Mouse (Mus musculus) megakaryocyte-erythroid progenitor cell, adult 5-6 weeks (primary cell): Measurements from ENCODE around the gene Csad. TPM values are rescaled to one million over a fixed set of nuclear protein-coding genes. Genes with fewer than 3 reads are reported as not detected.
"Not testable (repeated sequence)": the region's sequence is repeated elsewhere in the genome, so short reads cannot be mapped to it uniquely, and the experiment has no call there.

Source experiments
- ATAC-seq: replicated peaks from 2 replicates; pipeline ENCODE4 v1.8.0; 2016; ENCODE audit warnings: mild to moderate bottlenecking, inconsistent platforms; ENCODE audit not compliant: severe bottlenecking, poor library complexity, low FRiP score, low TSS enrichment
- total RNA-seq, 2 experiments: library from RNA; stranded (forward) in 1 of 2; stranded (reverse) in 1 of 2; fragments of 200-1000, 215-1000 nt in 1 of 2; fragments of >200 nt in 1 of 2; fragmentation: Nextera tagmentation in 1 of 2; gene quantifications; 2 replicates each; pipeline ENCODE4 v1.2.3; 2014 to 2017

Csad gene
- total RNA-seq, 2 experiments from 2014 or later = 21.4 to 33.8 TPM

DNA sequence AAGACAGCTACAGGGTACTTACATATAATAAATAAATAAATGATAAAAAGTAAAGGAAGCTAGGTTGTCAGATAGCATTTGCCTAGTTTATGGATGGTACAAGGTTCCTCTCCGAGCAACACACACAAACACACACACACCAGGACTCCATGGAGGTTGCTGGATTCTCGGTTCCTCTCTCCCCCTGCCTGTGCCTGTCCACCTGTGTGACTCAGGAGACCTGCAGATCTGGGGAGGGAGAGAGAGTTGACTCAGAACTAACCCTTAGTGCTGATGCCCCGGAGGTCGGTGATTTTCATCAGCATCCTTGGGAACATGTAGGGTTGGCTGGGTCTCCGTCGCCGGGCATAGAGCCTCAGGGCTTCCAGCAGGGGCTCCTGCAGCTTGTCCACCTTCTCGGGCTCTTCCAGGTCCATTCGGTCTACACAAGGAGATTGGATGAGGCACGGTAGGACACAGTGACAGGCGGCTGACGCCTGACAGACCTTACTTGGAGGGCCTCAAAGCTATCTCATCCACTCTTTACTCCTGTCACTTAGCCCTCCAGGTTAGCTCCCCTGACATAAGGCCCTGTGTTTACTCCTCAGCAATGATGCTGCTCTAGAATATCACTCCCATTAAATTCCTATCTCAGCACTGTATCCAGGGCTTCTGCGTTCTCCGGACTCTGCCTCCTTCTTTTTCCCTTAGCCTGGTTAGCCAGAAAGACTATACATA, 34.2 kb upstream of the Csad start:
- no peak for ATAC-seq

DNA sequence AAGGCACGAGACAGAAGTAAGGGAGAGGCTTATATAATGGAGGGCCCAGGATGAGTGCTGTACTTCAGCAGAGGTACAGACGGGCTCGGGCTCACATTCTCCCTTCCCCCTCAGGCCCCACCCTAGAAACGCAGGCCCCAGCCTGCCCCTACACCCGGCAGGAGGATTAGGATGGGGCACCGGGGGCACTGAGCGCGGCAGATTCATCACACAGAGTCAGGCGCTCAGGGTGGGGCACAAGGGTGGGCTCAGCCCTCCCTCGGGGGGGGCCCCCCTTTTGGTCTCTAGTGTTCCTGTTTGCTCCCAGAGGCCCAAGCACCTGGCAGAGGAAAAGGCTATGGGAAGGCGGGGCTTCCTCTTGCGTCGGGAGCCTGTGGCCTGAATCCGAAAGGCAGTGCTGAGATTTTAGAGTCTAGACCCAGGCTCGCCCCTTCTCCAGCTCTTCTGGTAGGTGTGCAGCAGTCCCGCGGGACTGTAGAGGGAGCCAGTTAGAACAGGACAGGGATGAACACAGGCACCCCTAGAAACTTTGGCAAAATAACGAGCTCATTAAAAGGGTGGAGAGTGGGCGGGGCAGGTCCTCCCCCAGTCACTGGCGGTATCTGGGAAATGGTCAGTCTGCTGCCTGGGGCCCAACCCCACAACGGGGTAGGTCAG, 31.0 kb upstream of the Csad start:
- ATAC-seq = no peak

DNA sequence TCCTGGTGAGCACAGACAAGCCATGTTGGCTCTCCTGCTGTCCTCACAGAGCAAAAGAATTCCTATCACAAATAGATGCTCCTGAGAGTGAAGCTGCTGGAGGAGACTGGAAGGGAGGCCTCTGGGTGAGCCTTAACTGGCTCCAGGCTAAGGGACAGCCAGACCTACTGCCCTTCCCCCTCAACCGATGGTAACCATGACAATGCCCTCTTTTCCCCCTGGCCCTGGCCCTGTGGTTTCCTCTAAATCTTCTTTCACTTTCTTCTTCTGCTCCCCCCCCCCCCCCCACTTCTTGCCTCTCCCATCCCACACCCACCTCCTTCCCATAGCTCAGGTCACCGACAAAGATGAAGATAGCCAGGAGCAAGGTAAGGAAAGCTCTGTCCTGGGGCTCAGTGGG, 29.4 kb upstream of the Csad start:
- ATAC-seq = no peak

- ATAC-seq = no peak
These were observed 28.2 kb upstream of the Csad start for GRCm38 (mm10) chr15:102232764-102233163.

GRCm38 (mm10) chr15:102231748-102232147, 27.2 kb upstream of the Csad start, which contains the start of gene Itgb7:
Itgb7 (minus strand) TSS chr15:102231944.
- ATAC-seq = peak; percentile 85

DNA sequence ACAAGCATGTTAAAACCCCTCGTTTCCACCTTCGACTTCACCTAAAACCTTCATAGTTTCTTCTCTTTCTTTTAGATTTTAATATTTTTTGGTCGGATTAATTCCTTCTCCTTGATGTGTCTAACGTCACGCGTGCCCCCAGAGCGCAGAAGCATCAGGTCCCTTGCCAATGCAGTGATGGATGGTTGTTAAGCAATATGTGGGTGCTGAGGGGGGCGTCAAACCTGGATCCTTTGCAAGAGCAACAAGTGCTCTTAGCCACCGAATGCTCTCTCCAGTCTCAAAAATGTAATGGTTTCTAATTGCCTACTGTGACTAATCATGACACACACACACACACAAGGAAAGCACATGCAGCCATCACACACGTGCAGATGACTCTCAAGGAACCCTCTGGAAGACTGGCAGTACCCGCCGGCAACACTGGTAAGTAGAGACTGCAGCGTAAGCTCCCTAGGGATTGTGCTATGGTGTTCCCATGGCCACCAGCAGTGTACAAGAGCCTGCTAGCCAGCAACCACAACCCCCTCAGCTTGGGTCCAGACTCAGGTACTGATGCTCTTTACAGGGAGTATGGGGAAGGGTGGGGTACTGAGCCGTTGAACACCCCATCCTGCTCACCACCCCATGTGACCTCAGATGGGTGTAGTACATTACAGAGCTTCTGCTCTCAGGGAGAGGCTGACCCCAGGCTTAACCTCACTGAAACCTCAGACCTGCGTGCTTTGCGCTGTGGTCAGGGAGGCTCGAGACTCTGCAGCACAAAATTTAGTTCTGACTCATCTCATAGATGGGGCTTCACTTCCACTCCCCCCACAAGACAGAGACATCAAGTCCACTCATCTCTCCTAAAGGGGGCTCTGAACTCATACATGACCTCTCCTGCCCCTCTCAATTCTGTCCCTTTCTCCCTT, 26.1 kb upstream of the Csad start:
- no peak for ATAC-seq

GRCm38 (mm10) chr15:102225619-102226018, 21.1 kb upstream of the Csad start:
- ATAC-seq = not testable (repeated sequence)

GRCm38 (mm10) chr15:102224992-102225617, 20.6 kb upstream of the Csad start:
- peak; percentile 94 for ATAC-seq

GRCm38 (mm10) chr15:102224186-102224991, 19.9 kb upstream of the Csad start:
- peak; percentile 82 for ATAC-seq

- ATAC-seq = no peak
These were observed 17.9 kb upstream of the Csad start for GRCm38 (mm10) chr15:102222386-102222785.

DNA sequence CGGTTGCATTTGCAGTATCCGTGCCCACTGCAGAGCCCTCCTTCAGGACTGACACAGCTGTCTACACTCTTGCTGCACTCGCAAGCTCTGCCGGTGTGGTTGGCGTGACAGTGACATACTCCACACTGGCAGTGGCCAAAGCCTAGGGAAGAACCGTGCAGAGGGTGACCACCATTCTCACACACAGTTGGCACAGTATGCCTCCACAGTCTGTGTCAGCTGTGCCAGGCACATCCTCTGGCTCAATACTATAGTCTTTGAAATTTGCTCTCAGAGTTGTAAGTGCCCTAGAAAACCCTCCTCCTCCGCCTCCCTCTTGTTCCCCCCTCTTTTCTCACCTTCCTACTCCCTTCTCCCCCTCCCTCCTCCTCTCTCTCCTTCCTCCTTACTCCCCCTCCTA, 12.8 kb upstream of the Csad start:
- ATAC-seq = no peak

DNA sequence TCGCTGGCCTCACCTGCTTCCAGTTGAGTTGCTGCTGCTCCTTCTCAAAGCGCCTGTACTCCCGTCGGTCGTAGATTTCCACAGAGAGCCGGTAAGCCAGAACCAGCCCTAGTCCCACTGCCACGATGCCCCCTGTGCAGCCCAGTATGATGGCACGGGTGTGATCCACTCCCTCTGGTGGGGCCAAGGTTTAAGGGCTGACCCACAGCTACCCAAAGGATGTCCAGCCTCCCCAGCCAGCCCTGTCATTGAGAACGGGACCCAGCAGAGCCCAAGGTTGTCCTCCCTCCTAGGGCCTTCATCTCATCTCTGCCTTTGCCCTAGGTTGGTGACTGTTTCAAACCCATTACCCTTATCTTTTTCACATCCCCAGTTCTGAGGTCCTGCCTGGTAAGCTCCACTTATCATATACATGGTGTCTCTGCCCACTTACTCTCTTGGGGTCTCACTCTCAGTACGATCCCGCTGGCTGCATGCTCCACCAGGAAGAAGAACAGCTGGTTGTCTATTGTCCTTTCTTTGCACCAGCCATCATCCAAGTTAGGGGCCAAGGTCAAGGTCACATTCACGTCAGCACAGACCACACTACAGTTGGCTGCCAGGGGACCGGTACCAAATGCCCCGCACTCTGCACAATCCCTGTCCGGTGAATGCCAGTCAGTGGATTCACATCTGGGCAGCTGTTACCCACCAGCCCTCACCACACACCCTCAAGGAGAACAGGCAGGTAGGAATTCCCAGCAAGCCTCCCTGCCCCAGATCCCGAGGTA, 12.1 kb upstream of the Csad start:
- ATAC-seq = no peak; the same call in 1 of the 2 replicates

DNA sequence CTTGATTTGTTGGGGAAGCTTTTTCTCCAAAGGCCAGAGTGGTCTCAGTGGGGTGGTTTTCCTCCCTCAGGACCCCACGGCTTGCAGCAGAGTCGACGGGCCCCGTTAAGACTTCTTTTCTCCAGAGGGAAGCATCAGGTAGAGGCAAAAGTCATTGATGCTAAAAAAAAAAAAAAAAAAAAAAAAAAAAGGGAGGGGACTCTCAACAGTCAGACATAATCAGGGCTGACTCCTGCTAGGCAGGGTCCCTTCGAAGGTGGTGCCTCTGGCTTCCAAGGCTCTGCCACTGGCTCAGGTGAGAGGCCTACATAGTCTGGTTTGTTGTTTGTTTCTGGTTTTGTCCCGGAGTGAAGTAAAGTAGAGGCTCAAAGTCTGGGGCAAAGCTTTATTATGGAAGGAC, 11.1 kb upstream of the Csad start:
- ATAC-seq = no peak

- no peak for ATAC-seq
These were observed 9.6 kb upstream of the Csad start for GRCm38 (mm10) chr15:102214132-102214531.

- ATAC-seq = no peak
These were observed 7.4 kb upstream of the Csad start for GRCm38 (mm10) chr15:102211895-102212294.

DNA sequence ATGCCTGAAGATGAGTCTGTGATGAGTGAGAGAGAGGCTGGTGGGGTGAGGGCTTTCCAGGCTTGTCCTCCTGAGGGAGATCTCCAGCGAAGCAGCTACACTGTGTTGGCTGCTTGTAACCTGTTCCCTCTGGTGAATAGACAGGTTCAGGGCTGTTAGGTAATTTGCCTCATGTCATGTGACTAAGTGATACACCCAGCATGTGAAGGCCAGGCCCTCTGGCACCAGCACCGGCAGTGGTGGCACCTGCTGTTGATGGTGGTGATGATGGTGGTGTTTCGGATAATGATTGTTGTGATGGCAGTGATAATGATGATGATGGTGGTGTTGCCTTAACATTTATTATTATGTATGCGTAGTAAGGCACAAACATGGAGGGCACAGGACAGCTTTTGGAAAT, 6.3 kb upstream of the Csad start:
- ATAC-seq = no peak

DNA sequence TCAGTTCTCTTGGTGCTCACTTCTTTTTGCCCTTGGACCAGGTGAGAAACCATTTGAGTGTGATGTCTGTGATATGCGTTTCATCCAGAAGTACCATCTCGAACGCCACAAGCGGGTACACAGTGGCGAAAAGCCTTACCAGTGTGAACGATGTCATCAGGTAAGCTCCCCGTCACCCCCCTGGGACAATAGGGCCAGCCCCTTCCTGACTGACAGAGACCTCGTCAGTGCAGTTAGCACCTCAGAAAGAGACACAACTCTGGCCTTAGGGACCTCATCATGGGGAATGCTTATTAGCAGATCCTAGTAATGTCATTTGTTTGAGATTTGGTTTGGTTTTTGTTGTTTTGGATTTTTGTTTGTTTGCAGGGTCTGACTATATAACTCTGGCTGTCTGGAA, 4.6 kb upstream of the Csad start:
- no peak for ATAC-seq

DNA sequence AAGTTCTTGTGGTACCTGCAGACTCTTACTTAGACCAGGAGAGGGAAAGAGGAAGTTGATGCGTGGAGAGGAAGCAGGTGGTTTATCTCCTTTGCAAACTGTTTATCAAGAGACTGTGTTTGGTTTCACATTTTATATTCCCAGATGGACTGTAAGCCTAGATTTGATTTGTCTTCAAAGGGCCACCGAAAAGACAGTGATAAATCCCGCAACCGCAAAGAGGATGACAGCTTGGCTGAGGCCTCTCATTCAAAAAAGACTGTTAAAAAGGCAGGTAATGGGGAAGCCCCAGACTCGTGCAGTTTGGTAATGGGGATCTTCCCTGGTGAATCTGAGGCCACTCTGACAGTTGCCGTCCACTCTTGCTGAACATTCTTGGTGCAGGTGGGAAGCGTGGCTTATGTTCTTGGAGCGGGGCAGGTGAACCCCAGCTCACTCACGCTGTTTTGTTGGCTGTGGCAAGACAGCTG, 3.6 kb upstream of the Csad start:
- no peak for ATAC-seq
